9 mouse cellular contexts compared by ENCODE assay signal in genomic region chr10:127512307-127512666, GRCm38 (mm10). TPM values are rescaled to one million over a fixed set of nuclear protein-coding genes. Genes with fewer than 3 reads are reported as not detected.
DNase-seq lines count a peak whose midpoint lies in the region; ATAC-seq and TF ChIP-seq lines count a peak whose summit lies in the region.
"Had no signal": no experiment of that assay in that cellular context is flagged by ENCODE, and none has a peak within 500 bp of the region (broad histone marks: within the 10 kb centered on the region; RNA-seq: fewer than 3 reads in every experiment).

No protein-coding gene starts in this region.

- whole genome bisulfite sequencing in heart, embryonic 11.5 days (ENCODE audit: insufficient replicate concordance) = 5% methylated on average over 7 of the region's 7 CpGs
- WGBS in forebrain, postnatal 0 days = 4% methylated on average over 7 of the region's 7 CpGs
- 8% methylated on average over 7 of the region's 7 CpGs for WGBS in liver, embryonic 16.5 days (ENCODE audit: insufficient replicate concordance)

- H3K4me2 ChIP-seq in heart, embryonic 11.5 days = peak overlapping the region; percentile 94
- peak overlapping the region; percentile 83 for H3K4me2 ChIP-seq in forebrain, postnatal 0 days (ENCODE audit: low read depth)
- H3K4me2 ChIP-seq in liver, embryonic 16.5 days (ENCODE audit: low read depth, low read length) = peak overlapping the region; percentile 65

- peaks cover 84% of the 10 kb centered on the region for H3K27me3 ChIP-seq in heart, embryonic 11.5 days (ENCODE audit: control insufficient read depth, insufficient read depth, low read length)
- no peaks in the 10 kb centered on the region for H3K27me3 ChIP-seq in ES-Bruce4 (ENCODE audit: control insufficient read depth, insufficient read depth, low read length, poor library complexity, severe bottlenecking)
- 0 out of 2 replicates have a peak, but pooled peaks cover 10% of the 10 kb centered on the region for H3K27me3 ChIP-seq in forebrain, postnatal 0 days (ENCODE audit: insufficient read depth, low read length)
- H3K27me3 ChIP-seq in liver, embryonic 16.5 days (ENCODE audit: control insufficient read depth, insufficient read depth, low read depth, low read length) = peaks cover 71% of the 10 kb centered on the region

- DNase-seq in heart, adult 11 months = no peak
- DNase-seq in forebrain, postnatal 0 days = no peak
- no peak for DNase-seq in frontal cortex, postnatal 25 days (ENCODE audit: low spot score in 2 of 2)
- DNase-seq in testis, postnatal 14 days (ENCODE audit: low spot score) = no peak
- DNase-seq in retina, postnatal 1 day = no peak

- H3K9ac ChIP-seq in heart, embryonic 11.5 days (ENCODE audit: low read depth, low read length) = no peak overlapping the region
- H3K9ac ChIP-seq in ES-Bruce4 (ENCODE audit: low read depth, poor library complexity, severe bottlenecking) = peak overlapping the region; percentile 51; the same call in 1 of the 2 replicates
- H3K9ac ChIP-seq in forebrain, postnatal 0 days = peak overlapping the region; percentile 68
- H3K9ac ChIP-seq in liver, embryonic 16.5 days (ENCODE audit: low read depth, low read length) = no peak overlapping the region

- H3K4me1 ChIP-seq in heart, embryonic 11.5 days (ENCODE audit: control insufficient read depth, insufficient read depth, low read length) = peaks cover 63% of the 10 kb centered on the region
- H3K4me1 ChIP-seq in ES-Bruce4 (ENCODE audit: control insufficient read depth, insufficient read depth, low read length) = peaks cover 10% of the 10 kb centered on the region
- H3K4me1 ChIP-seq in forebrain, postnatal 0 days (ENCODE audit: insufficient read depth) = peaks cover 38% of the 10 kb centered on the region
- H3K4me1 ChIP-seq in liver, embryonic 16.5 days (ENCODE audit: control insufficient read depth, low read depth, low read length) = peaks cover 59% of the 10 kb centered on the region

- H3K9me3 ChIP-seq in heart, embryonic 11.5 days (replicated peaks; ENCODE audit: control insufficient read depth, low read length) = no peaks in the 10 kb centered on the region
- H3K9me3 ChIP-seq in ES-Bruce4 (replicated peaks; ENCODE audit: control insufficient read depth, insufficient read depth, low read length, poor library complexity, severe bottlenecking) = no peaks in the 10 kb centered on the region
- no peaks in the 10 kb centered on the region for H3K9me3 ChIP-seq in forebrain, postnatal 0 days (ENCODE audit: low read length)
- no peaks in the 10 kb centered on the region for H3K9me3 ChIP-seq in liver, embryonic 16.5 days (replicated peaks; ENCODE audit: control insufficient read depth, low read length)

- no peak for ATAC-seq in heart, embryonic 11.5 days (replicated peaks; ENCODE audit: insufficient number of reproducible peaks, low FRiP score, low TSS enrichment)
- no peak for ATAC-seq in forebrain, postnatal 0 days
- ATAC-seq in liver, embryonic 16.5 days (ENCODE audit: low read depth) = no peak

- no peak overlapping the region for H3K27ac ChIP-seq in heart, embryonic 11.5 days (ENCODE audit: low read depth, low read length)
- H3K27ac ChIP-seq in ES-Bruce4 (ENCODE audit: insufficient read depth, low read length) = no peak overlapping the region
- peak overlapping the region; percentile 92 for H3K27ac ChIP-seq in forebrain, postnatal 0 days (ENCODE audit: low read depth, low read length)
- H3K27ac ChIP-seq in liver, embryonic 16.5 days (ENCODE audit: low read length) = no peak overlapping the region

- no peak for TF ChIP-seq POLR2A in ES-Bruce4 (IDR thresholded peaks at IDR 0.05; ENCODE audit: insufficient read depth, low read length)

- H3K4me3 ChIP-seq in heart, embryonic 11.5 days (ENCODE audit: low read depth, low read length) = peak overlapping the region; percentile 49
- H3K4me3 ChIP-seq in ES-Bruce4 (ENCODE audit: low read depth, low read length) = peak overlapping the region; percentile 27
- H3K4me3 ChIP-seq in forebrain, postnatal 0 days (ENCODE audit: low read depth, low read length) = peak overlapping the region; percentile 41
- peak overlapping the region; percentile 52 for H3K4me3 ChIP-seq in liver, embryonic 16.5 days (ENCODE audit: low read depth, low read length)

- TF ChIP-seq EP300 in ES-Bruce4 (IDR thresholded peaks at IDR 0.05; ENCODE audit: insufficient read depth, low read depth, low read length) = no peak

- no peaks in the 10 kb centered on the region for H3K36me3 ChIP-seq in heart, embryonic 11.5 days (ENCODE audit: control insufficient read depth, insufficient read depth, low read length)
- H3K36me3 ChIP-seq in ES-Bruce4 (ENCODE audit: control insufficient read depth, insufficient read depth, low read length, poor library complexity, severe bottlenecking) = no peaks in the 10 kb centered on the region
- no peaks in the 10 kb centered on the region for H3K36me3 ChIP-seq in forebrain, postnatal 0 days (ENCODE audit: insufficient read depth)
- peaks cover 2% of the 10 kb centered on the region for H3K36me3 ChIP-seq in liver, embryonic 16.5 days (ENCODE audit: control insufficient read depth, insufficient read depth)

- TF ChIP-seq CTCF in ES-Bruce4 (IDR thresholded peaks at IDR 0.05; ENCODE audit: low read depth, low read length) = no peak
- TF ChIP-seq CTCF in forebrain, postnatal 0 days (IDR thresholded peaks at IDR 0.05; ENCODE audit: low read depth) = no peak

RNA-seq across cellular contexts. Expression of gene Ndufa4l2, which starts 2.5 kb away (rescaled TPM):
- 10.1 and 13.9 TPM in 2 replicates for polyA plus RNA-seq in heart, embryonic 11.5 days (2014; fragmentation: Nextera tagmentation; extraction: Ambion mirVana)
- 5.4 and 5.7 TPM in 2 replicates for polyA plus RNA-seq in ES-Bruce4 (2011; ENCODE audit: insufficient read depth, insufficient read length, low read depth, missing spikeins)
- total RNA-seq in forebrain, postnatal 0 days (2014; rRNA removed) = 4.9 and 15.5 TPM in 2 replicates
- 15.2 and 15.5 TPM in 2 replicates for polyA plus RNA-seq in forebrain, postnatal 0 days (2015; fragmentation: Nextera tagmentation; extraction: Ambion mirVana)
- 62.5 and 67.9 TPM in 2 replicates for polyA plus RNA-seq in liver, embryonic 16.5 days (2015; fragmentation: Nextera tagmentation; extraction: Ambion mirVana)
- polyA plus RNA-seq: CD4-positive, CD25-positive, alpha-beta regulatory T cell, adult 4 months had no signal

RNA-seq across cellular contexts. Expression of gene Shmt2, which starts 10.0 kb away (rescaled TPM):
- 71.3 and 82.7 TPM in 2 replicates for polyA plus RNA-seq in heart, embryonic 11.5 days (2014; fragmentation: Nextera tagmentation; extraction: Ambion mirVana)
- polyA plus RNA-seq in ES-Bruce4 (2011; ENCODE audit: insufficient read depth, insufficient read length, low read depth, missing spikeins) = 67.4 and 68.2 TPM in 2 replicates
- 31.5 and 43.8 TPM in 2 replicates for total RNA-seq in forebrain, postnatal 0 days (2014; rRNA removed)
- polyA plus RNA-seq in forebrain, postnatal 0 days (2015; fragmentation: Nextera tagmentation; extraction: Ambion mirVana) = 39.0 and 39.9 TPM in 2 replicates
- 180 and 183 TPM in 2 replicates for polyA plus RNA-seq in liver, embryonic 16.5 days (2015; fragmentation: Nextera tagmentation; extraction: Ambion mirVana)

RNA-seq across cellular contexts. Expression of gene Stac3, which starts 10.8 kb away (rescaled TPM):
- polyA plus RNA-seq in heart, embryonic 11.5 days (2014; fragmentation: Nextera tagmentation; extraction: Ambion mirVana) = 0.24 and 0.30 TPM in 2 replicates
- polyA plus RNA-seq in ES-Bruce4 (2011; ENCODE audit: insufficient read depth, insufficient read length, low read depth, missing spikeins) = 1.9 and 2.6 TPM in 2 replicates
- 0.85 and 1.7 TPM in 2 replicates for total RNA-seq in forebrain, postnatal 0 days (2014; rRNA removed)
- polyA plus RNA-seq in forebrain, postnatal 0 days (2015; fragmentation: Nextera tagmentation; extraction: Ambion mirVana) = 0.20 and 0.50 TPM in 2 replicates
- 0.59 and 0.65 TPM in 2 replicates for polyA plus RNA-seq in liver, embryonic 16.5 days (2015; fragmentation: Nextera tagmentation; extraction: Ambion mirVana)

RNA-seq across cellular contexts. Expression of gene Nxph4, which starts 22.1 kb away (rescaled TPM):
- polyA plus RNA-seq in heart, embryonic 11.5 days (2014; fragmentation: Nextera tagmentation; extraction: Ambion mirVana) = 0.21 and 0.33 TPM in 2 replicates
- polyA plus RNA-seq in ES-Bruce4 (2011; ENCODE audit: insufficient read depth, insufficient read length, low read depth, missing spikeins) = 0.79 TPM in 1 of 2 replicates, not detected in the other
- 2.1 and 2.2 TPM in 2 replicates for total RNA-seq in forebrain, postnatal 0 days (2014; rRNA removed)
- polyA plus RNA-seq in forebrain, postnatal 0 days (2015; fragmentation: Nextera tagmentation; extraction: Ambion mirVana) = 19.9 and 22.6 TPM in 2 replicates
- polyA plus RNA-seq in liver, embryonic 16.5 days (2015; fragmentation: Nextera tagmentation; extraction: Ambion mirVana) = 0.14 TPM in 1 of 2 replicates, not detected in the other
- polyA plus RNA-seq: CD4-positive, CD25-positive, alpha-beta regulatory T cell, adult 4 months had no signal

Comparison
In these comparisons a context has a peak if more than half of its experiments do, and no peak if none do; other contexts are left out.
1. H3K9ac ChIP-seq: peak in ES-Bruce4 (single experiment) and forebrain, postnatal 0 days (single experiment); none in heart, embryonic 11.5 days (single experiment) and liver, embryonic 16.5 days (single experiment).
2. Peak in every context shown above with its lines, with median percentiles within 50 percentile points of each other: H3K4me2 ChIP-seq and H3K4me3 ChIP-seq.